In genomic region chr11:69110319-69111046, GRCm38 (mm10) we compare ENCODE assay signal across 7 mouse cellular contexts. TPM values are rescaled to one million over a fixed set of nuclear protein-coding genes. Genes with fewer than 3 reads are reported as not detected.
DNase-seq lines count a peak whose midpoint lies in the region; ATAC-seq and TF ChIP-seq lines count a peak whose summit lies in the region.

No protein-coding gene starts in this region.

- peaks cover 33% of the 10 kb centered on the region for H3K36me3 ChIP-seq in intestine, embryonic 15.5 days
- H3K36me3 ChIP-seq in limb, embryonic 11.5 days (ENCODE audit: control insufficient read depth, insufficient read depth, low read length) = peaks cover 5% of the 10 kb centered on the region; the same call in 1 of the 2 replicates
- H3K36me3 ChIP-seq in midbrain, embryonic 12.5 days = peaks cover 41% of the 10 kb centered on the region
- H3K36me3 ChIP-seq in small intestine, adult 2 months (ENCODE audit: control insufficient read depth, insufficient read depth, low read length) = peaks cover 41% of the 10 kb centered on the region

- H3K27me3 ChIP-seq in intestine, embryonic 15.5 days (replicated peaks) = no peaks in the 10 kb centered on the region
- no peaks in the 10 kb centered on the region for H3K27me3 ChIP-seq in limb, embryonic 11.5 days (ENCODE audit: control insufficient read depth, insufficient read depth, low read length)
- H3K27me3 ChIP-seq in midbrain, embryonic 12.5 days = peaks cover 36% of the 10 kb centered on the region
- H3K27me3 ChIP-seq in small intestine, adult 2 months (ENCODE audit: control insufficient read depth, insufficient read depth, low read length) = no peaks in the 10 kb centered on the region

- H3K27ac ChIP-seq in intestine, embryonic 15.5 days = 0 out of 2 replicates have a peak overlapping the region, but pooled peaks have one; percentile 11
- H3K27ac ChIP-seq in limb, embryonic 11.5 days (replicated peaks; ENCODE audit: low read depth, low read length) = no peak overlapping the region
- H3K27ac ChIP-seq in midbrain, embryonic 12.5 days (replicated peaks) = no peak overlapping the region
- no peak overlapping the region for H3K27ac ChIP-seq in small intestine, adult 2 months (ENCODE audit: insufficient read depth, low read depth, low read length)

- WGBS in intestine, embryonic 15.5 days = 1% methylated on average over 30 of the region's 30 CpGs
- 1% methylated on average over 30 of the region's 30 CpGs for WGBS in limb, embryonic 11.5 days
- WGBS in midbrain, embryonic 12.5 days = 1% methylated on average over 30 of the region's 30 CpGs
- 2% methylated on average over 30 of the region's 30 CpGs for WGBS in small intestine, adult 2 months

- H3K4me1 ChIP-seq in intestine, embryonic 15.5 days (replicated peaks) = 0 out of 2 replicates have a peak, but pooled peaks cover 11% of the 10 kb centered on the region
- H3K4me1 ChIP-seq in limb, embryonic 11.5 days (ENCODE audit: control insufficient read depth, insufficient read depth, low read length) = 0 out of 2 replicates have a peak, but pooled peaks cover 3% of the 10 kb centered on the region
- H3K4me1 ChIP-seq in midbrain, embryonic 12.5 days = peaks cover 5% of the 10 kb centered on the region; the same call in 1 of the 2 replicates
- H3K4me1 ChIP-seq in small intestine, adult 2 months (ENCODE audit: control insufficient read depth, insufficient read depth, insufficient read length, low read length) = no peaks in the 10 kb centered on the region

- peak overlapping the region; percentile 29; the same call in 1 of the 2 replicates for H3K9ac ChIP-seq in intestine, embryonic 15.5 days
- H3K9ac ChIP-seq in limb, embryonic 11.5 days (ENCODE audit: low read length) = peak overlapping the region; percentile 41; the same call in 1 of the 2 replicates
- peak overlapping the region; percentile 28; the same call in 1 of the 2 replicates for H3K9ac ChIP-seq in midbrain, embryonic 12.5 days (replicated peaks)

- H3K9me3 ChIP-seq in intestine, embryonic 15.5 days = no peaks in the 10 kb centered on the region
- no peaks in the 10 kb centered on the region for H3K9me3 ChIP-seq in limb, embryonic 11.5 days (ENCODE audit: control insufficient read depth, low read length)
- no peaks in the 10 kb centered on the region for H3K9me3 ChIP-seq in midbrain, embryonic 12.5 days

- no peak for TF ChIP-seq CTCF in small intestine, adult 2 months (IDR thresholded peaks at IDR 0.05; ENCODE audit: extremely low read depth, insufficient read length, insufficient replicate concordance, low read depth, low read length)

- intact Hi-C loops in gastrocnemius, postnatal 36 days (cut with DNase I) = no loop called here

- peak; percentile 35; the same call in 1 of the 2 replicates for TF ChIP-seq POLR2A in small intestine, adult 2 months (IDR thresholded peaks at IDR 0.05; ENCODE audit: low read depth, low read length)

- ATAC-seq in intestine, embryonic 15.5 days = peak; percentile 81
- peak; percentile 69 for ATAC-seq in limb, embryonic 11.5 days (ENCODE audit: insufficient number of reproducible peaks, low FRiP score, low TSS enrichment, low read depth)
- ATAC-seq in midbrain, embryonic 12.5 days (ENCODE audit: low FRiP score, low read depth) = peak; percentile 38; the same call in 1 of the 2 replicates

- H3K4me2 ChIP-seq in intestine, embryonic 15.5 days (replicated peaks) = peak overlapping the region; percentile 58
- peak overlapping the region; percentile 51 for H3K4me2 ChIP-seq in limb, embryonic 11.5 days (ENCODE audit: low read depth, severe bottlenecking)
- H3K4me2 ChIP-seq in midbrain, embryonic 12.5 days (replicated peaks) = peak overlapping the region; percentile 52

- H3K4me3 ChIP-seq in intestine, embryonic 15.5 days (replicated peaks) = peak overlapping the region; percentile 37
- H3K4me3 ChIP-seq in limb, embryonic 11.5 days (ENCODE audit: low read depth, low read length) = peak overlapping the region; percentile 38
- peak overlapping the region; percentile 52 for H3K4me3 ChIP-seq in midbrain, embryonic 12.5 days
- peak overlapping the region; percentile 59 for H3K4me3 ChIP-seq in small intestine, adult 2 months (ENCODE audit: low read depth, low read length)

- DNase-seq in adrenal gland, adult 18-20 months (ENCODE audit: low spot score in 2 of 2) = peak; percentile 95
- peak; percentile 97 for DNase-seq in embryo, embryonic 10.5 days (ENCODE audit: low spot score)
- DNase-seq in gastrocnemius, postnatal 36 days = peak; percentile 87 to 95
- DNase-seq in limb, embryonic 11.5 days (ENCODE audit: low spot score) = peak; percentile 100

RNA-seq across cellular contexts. Expression of gene Hes7, which starts 9.7 kb away (rescaled TPM):
- under 1 TPM in 1 of 2 experiments, not detected in 1; 0.26 TPM for total RNA-seq in adrenal gland, adult 18-20 months (2021)
- not detected for total RNA-seq in gastrocnemius, postnatal 36 days (2021)
- polyA plus RNA-seq in intestine, embryonic 15.5 days (2015; fragmentation: Nextera tagmentation; extraction: Ambion mirVana) = 0.62 and 0.70 TPM in 2 replicates
- 0.54 and 0.65 TPM in 2 replicates for polyA plus RNA-seq in limb, embryonic 11.5 days (2014; fragmentation: Nextera tagmentation; extraction: Ambion mirVana)
- 0.21 and 0.38 TPM in 2 replicates for polyA plus RNA-seq in midbrain, embryonic 12.5 days (2016; fragmentation: Nextera tagmentation; extraction: Ambion mirVana)
- polyA plus RNA-seq in small intestine, adult 2 months (2012; rRNA removed) = 1.1 and 1.7 TPM in 2 replicates

RNA-seq across cellular contexts. Expression of gene 9130213A22Rik, which starts 11.9 kb away (rescaled TPM):
- under 1 TPM; 0.43 to 0.61 TPM for total RNA-seq in adrenal gland, adult 18-20 months (2021)
- not detected for total RNA-seq in gastrocnemius, postnatal 36 days (2021)
- polyA plus RNA-seq in intestine, embryonic 15.5 days (2015; fragmentation: Nextera tagmentation; extraction: Ambion mirVana) = 0.29 and 0.34 TPM in 2 replicates
- polyA plus RNA-seq in limb, embryonic 11.5 days (2014; fragmentation: Nextera tagmentation; extraction: Ambion mirVana) = 0.19 TPM in 1 of 2 replicates, not detected in the other
- 0.18 and 0.29 TPM in 2 replicates for polyA plus RNA-seq in midbrain, embryonic 12.5 days (2016; fragmentation: Nextera tagmentation; extraction: Ambion mirVana)
- polyA plus RNA-seq in small intestine, adult 2 months (2012; rRNA removed) = 0.29 and 0.38 TPM in 2 replicates

RNA-seq across cellular contexts. Expression of gene Aloxe3, which starts 15.2 kb away (rescaled TPM):
- total RNA-seq in adrenal gland, adult 18-20 months (2021) = 1 to 10 TPM; 1.1 to 1.6 TPM
- total RNA-seq in gastrocnemius, postnatal 36 days (2021) = not detected
- 0.19 and 0.29 TPM in 2 replicates for polyA plus RNA-seq in intestine, embryonic 15.5 days (2015; fragmentation: Nextera tagmentation; extraction: Ambion mirVana)
- 0.17 and 0.25 TPM in 2 replicates for polyA plus RNA-seq in limb, embryonic 11.5 days (2014; fragmentation: Nextera tagmentation; extraction: Ambion mirVana)
- polyA plus RNA-seq in midbrain, embryonic 12.5 days (2016; fragmentation: Nextera tagmentation; extraction: Ambion mirVana) = 0.66 and 0.67 TPM in 2 replicates
- 0.13 and 1.2 TPM in 2 replicates for polyA plus RNA-seq in small intestine, adult 2 months (2012; rRNA removed)

RNA-seq across cellular contexts. Expression of gene Per1, which starts 15.5 kb away (rescaled TPM):
- 10 to 100 TPM; 66.6 to 77.7 TPM for total RNA-seq in adrenal gland, adult 18-20 months (2021)
- total RNA-seq in gastrocnemius, postnatal 36 days (2021) = 10 to 100 TPM; 60.9 to 89.0 TPM
- 11.9 and 15.6 TPM in 2 replicates for polyA plus RNA-seq in intestine, embryonic 15.5 days (2015; fragmentation: Nextera tagmentation; extraction: Ambion mirVana)
- polyA plus RNA-seq in limb, embryonic 11.5 days (2014; fragmentation: Nextera tagmentation; extraction: Ambion mirVana) = 8.0 and 9.1 TPM in 2 replicates
- polyA plus RNA-seq in midbrain, embryonic 12.5 days (2016; fragmentation: Nextera tagmentation; extraction: Ambion mirVana) = 9.8 and 10.9 TPM in 2 replicates
- polyA plus RNA-seq in small intestine, adult 2 months (2012; rRNA removed) = 5.4 and 13.9 TPM in 2 replicates

RNA-seq across cellular contexts. Expression of gene Vamp2, which starts 22.2 kb away (rescaled TPM):
- 100 to 1,000 TPM; 106 to 137 TPM for total RNA-seq in adrenal gland, adult 18-20 months (2021)
- total RNA-seq in gastrocnemius, postnatal 36 days (2021) = 10 to 100 TPM; 26.7 to 38.1 TPM
- 61.8 and 64.2 TPM in 2 replicates for polyA plus RNA-seq in intestine, embryonic 15.5 days (2015; fragmentation: Nextera tagmentation; extraction: Ambion mirVana)
- polyA plus RNA-seq in limb, embryonic 11.5 days (2014; fragmentation: Nextera tagmentation; extraction: Ambion mirVana) = 64.2 and 73.3 TPM in 2 replicates
- polyA plus RNA-seq in midbrain, embryonic 12.5 days (2016; fragmentation: Nextera tagmentation; extraction: Ambion mirVana) = 123 and 131 TPM in 2 replicates
- 33.5 and 84.4 TPM in 2 replicates for polyA plus RNA-seq in small intestine, adult 2 months (2012; rRNA removed)
